Mouse (Mus musculus) heart, adult 18-20 months (tissue): ENCODE data around the gene Ppp1r1b. TPM values are rescaled to one million over a fixed set of nuclear protein-coding genes. Genes with fewer than 3 reads are reported as not detected.

ENCODE experiments used
- DNase-seq, 2 experiments: peaks; one replicate each; pipeline ENCODE4 v3.0.0; 2021 to 2022; ENCODE audit warnings: mixed read lengths in 1 of 2
- total RNA-seq, 2 experiments: library from RNA; stranded (reverse); gene quantifications; 2 replicates each; pipeline ENCODE4 v1.2.3; 2021

The Ppp1r1b gene
- total RNA-seq, 2 experiments from 2014 or later = 4.3 to 5.1 TPM

GRCm38 (mm10) chr11:98328371-98329069, 19.7 kb upstream of the Ppp1r1b start:
- no peak for DNase-seq

- DNase-seq = no peak
These were observed 18.9 kb upstream of the Ppp1r1b start, which contains the start of gene Neurod2 for GRCm38 (mm10) chr11:98329081-98329959. Gene Neurod2 (minus strand): TSS chr11:98329648.

- no peak for DNase-seq
These were observed 18.1 kb upstream of the Ppp1r1b start for GRCm38 (mm10) chr11:98329960-98330744.

DNA sequence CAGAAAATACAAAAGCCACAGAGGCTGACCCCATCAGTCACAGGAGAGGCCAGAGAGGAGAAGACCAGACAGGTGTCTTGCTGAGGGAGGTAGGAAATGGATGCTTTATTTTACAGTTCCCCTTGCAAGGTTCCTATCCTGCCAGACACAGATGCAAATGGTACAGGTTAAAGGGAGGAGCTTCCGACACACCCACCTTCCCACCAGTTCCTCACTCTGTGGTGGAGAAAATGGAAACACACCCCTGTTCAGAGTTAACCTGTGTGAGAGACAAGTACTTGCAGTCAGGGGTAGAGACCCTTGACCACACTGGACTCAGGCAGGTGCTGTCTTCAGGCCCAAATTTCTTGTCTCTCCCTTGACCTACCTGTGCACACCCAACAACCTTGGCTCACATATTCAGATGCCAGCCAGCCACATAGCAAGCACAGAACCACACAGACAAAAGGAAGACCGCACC, 17.4 kb upstream of the Ppp1r1b start:
- no peak for DNase-seq

GRCm38 (mm10) chr11:98331401-98331800, 16.8 kb upstream of the Ppp1r1b start:
- no peak for DNase-seq

DNA sequence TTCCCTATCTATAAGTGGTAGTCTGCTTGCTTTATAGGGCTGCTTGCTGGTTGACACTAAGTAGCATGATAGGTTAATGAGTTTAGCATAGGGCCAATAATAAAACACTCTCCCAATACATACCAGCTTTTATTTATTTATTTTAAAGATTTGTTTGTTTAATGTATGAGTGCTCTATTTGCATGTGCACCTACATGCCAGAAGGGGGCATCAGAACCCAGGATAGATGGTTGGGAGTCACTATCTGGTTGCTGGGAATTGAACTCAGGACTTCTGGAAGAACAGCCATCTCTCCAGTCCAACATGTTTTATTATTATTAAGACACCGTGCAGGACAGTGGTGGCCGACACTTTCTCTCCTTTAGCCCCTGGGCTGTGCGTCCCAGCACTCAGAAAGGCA, 16.0 kb upstream of the Ppp1r1b start:
- DNase-seq = no peak

GRCm38 (mm10) chr11:98332841-98333240, 15.4 kb upstream of the Ppp1r1b start:
- DNase-seq = no peak

GRCm38 (mm10) chr11:98333263-98333696, 14.9 kb upstream of the Ppp1r1b start:
- no peak for DNase-seq

GRCm38 (mm10) chr11:98333981-98334741, 14.0 kb upstream of the Ppp1r1b start:
- no peak for DNase-seq

DNA sequence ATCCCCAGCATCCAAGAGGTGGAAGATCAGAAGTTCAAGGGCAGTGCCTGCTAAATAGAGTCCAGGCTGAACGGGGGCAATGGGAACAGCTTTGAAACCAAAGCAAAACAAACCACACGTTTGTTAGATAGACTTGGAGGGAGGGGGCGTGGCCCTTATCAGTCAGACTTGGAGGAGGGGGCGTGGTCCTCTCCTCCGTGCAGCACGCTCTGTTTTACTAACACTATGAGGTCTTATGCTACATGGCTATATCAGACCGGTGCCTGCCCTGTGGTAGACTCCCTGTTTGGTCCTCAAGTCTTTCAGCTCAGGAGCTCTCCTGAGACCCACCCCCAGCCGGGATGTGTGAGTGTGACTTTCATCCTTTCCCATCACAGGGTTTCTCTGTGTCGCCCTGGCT, 13.0 kb upstream of the Ppp1r1b start:
- DNase-seq = no peak

GRCm38 (mm10) chr11:98336245-98337107, 11.7 kb upstream of the Ppp1r1b start:
- DNase-seq = peak in 1 of 2 experiments; percentile 42

GRCm38 (mm10) chr11:98338507-98338961, 9.7 kb upstream of the Ppp1r1b start:
- peak in 1 of 2 experiments; percentile 42 for DNase-seq

DNA sequence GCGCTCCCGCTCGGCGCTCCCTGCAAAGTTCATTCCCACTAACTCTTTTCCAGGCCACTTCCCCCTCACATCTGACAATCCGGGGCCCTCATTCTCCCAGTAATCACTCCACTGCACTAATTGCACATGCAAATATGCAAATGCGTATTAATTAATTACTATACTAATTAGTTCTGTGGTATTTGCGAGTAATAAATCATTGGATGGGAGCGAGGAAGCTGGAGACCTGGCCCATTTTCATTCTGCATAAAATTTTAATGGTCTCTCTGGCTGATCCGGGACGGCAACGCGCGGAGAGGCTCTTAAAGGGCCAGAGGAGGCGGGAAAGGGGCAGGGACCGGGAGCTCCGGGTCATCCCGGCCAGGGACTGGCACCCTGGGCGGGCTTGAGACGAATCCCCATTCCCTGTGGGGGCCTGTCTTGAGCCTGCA, 9.1 kb upstream of the Ppp1r1b start:
- peak in 1 of 2 experiments; percentile 42 for DNase-seq

DNA sequence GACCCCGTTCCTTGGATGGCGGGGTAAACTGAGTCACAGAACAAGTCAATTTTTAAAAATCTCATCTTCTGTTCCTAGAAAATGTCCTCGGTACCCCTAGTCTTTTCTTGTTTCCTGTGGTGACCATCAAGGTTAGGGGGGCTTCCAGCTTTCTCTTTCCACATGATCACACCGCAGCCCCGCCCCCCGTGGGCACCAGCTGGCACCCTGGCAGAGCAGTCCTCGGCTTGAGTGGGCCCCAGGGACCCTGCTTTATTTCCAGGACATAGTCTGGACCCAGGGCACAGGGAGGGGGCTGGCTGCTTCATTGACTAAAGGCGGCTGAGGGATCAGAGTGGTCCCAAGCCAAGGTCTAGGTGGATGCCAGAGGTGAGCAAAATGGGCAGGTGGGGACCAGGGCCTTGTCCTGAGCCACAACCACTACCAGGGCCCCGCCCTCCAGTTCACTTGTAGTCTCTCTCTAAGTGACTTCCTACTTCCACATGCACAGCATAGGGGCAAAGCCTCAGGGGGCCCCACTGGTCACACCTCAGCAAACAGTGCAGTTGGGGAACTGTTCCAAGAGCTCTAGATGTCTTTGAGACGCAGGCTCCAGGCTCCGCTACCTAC, 8.4 kb upstream of the Ppp1r1b start:
- no peak for DNase-seq

DNA sequence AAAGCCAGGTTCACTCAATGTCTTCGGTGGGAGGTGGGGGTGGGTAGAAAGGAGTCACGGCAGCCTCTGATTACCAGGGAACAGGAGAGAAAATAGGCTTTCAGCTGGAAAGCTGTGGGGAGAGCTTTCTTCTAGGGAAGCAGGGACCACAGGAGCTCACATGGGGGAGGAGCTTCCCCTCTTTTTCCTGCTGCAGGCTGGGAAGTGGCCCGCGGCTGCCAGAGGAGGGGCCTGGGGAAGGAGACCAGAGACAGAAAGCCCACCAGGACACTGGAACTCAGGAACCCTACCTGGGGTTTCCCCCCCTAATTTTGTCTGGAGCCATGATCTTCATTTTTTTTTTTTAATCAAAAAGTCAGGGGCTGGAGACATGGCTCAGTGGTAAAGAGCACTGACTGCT, 7.6 kb upstream of the Ppp1r1b start:
- no peak for DNase-seq

DNA sequence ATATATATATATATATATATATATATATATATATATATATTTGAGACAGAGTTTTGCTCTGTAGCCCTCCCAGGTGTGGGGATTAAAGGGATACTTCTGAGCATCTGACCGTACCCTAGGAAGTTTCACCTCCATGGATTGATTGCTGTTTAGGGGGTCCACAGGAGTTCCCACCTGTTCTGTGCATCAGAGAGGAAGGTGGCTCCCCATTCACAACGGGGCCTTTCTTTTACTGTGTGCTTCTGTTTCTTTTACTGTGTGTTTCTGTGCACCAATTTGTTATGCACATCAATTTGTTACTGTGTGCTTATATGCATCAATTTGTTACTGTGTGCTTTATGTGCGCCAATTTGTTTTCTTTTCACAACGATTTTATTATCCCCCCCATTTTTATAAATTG, 7.0 kb upstream of the Ppp1r1b start:
- no peak for DNase-seq

DNA sequence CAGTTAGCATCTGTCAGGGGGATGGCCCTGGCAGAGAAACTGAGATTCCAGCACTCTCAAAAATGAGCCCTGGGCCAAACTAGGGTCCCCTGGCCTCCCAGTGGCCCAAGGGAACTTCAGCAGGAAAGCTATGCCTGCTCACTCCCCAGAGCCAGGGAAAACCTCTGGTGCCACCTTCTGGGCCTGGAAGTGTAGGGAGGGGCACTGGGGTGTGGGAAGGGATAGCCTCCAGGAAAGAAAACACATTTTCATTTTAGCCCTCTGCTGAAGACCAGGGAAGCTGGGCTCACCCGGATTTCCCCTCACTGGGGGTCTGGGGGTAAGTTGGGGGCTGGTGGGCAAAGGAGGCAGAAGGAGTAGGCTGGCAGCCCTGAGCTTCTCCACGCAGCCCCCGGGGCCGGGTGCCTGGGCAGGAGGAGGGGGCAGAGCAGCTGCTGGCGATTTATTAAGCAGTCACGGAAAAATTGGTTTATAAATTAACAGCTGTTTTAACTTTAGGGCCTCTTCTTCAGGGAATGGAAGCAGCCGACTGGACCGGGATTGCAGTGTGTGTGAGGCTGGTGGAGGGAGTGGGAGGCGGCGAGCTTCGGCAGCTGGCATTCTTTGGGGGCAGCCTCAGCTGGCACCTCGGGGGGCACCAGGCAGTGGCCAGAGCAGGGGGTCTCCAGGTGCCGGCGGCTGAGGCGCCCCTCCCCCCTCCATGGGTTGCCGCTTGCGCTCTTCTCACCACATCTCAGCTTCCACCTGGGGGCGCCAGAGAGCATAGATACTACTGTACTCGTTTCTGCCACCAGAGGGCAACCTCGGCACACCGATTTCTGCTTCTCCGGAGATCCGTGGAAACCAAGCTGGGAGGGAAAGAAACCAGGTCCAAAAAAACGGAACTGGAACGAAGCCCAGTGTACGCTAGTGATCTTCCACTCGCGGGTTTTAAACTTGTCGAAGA, 5.9 kb upstream of the Ppp1r1b start:
- peak; percentile 91 to 99 for DNase-seq

DNA sequence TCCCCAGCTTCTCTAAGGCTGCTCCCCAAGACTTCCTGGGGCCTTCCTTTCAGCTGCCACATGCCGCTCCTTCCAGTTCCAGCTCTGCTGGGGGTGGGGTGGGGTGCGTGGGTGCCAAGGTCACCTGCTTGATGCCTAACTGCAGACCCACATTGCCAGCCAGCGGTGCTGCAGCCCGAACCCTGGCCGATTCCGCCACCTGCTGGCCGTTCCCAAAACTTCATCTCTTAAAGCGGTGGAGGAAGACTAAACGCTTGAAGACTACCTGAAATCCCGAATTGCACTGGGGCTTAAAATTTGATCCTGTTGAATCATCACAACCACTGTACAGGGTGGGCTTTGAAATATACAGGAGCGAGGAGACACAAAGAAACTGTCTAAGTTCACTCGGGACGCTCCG, 3.0 kb upstream of the Ppp1r1b start:
- DNase-seq = peak; percentile 63 to 89

DNA sequence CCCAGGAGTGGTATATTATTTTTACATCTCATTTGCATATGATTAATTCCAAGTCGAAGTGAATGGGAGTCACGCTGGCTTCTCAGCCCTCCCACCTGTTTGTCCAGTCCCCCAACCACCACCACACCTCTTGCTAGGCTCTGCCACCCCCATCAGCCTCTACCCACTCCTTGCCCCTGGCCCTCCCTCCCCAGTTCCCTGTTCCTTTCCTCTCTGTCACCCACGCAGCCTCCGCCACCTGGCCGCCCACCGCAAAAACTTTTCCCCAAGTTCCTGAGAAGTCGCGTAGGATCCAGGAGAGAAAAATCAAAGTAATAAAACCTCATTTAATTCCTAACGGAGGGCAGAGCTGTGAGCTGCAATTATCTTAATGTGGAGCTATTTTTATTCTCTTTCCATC, 2.0 kb upstream of the Ppp1r1b start:
- no peak for DNase-seq
